Mouse (Mus musculus) cerebellum, adult 2 months (tissue): ENCODE data around the gene Tef.

ENCODE experiments used
- CTCF ChIP-seq: fragments of 200-500 bp; IDR thresholded peaks from 2 replicates; pipeline ENCODE4 v1.5.1; 2011; ENCODE audit warnings: low read depth, mild to moderate bottlenecking, control low read depth, low read length, moderate library complexity, borderline replicate concordance; ENCODE audit not compliant: insufficient read depth
- POLR2A ChIP-seq: fragments of 200-500 bp; IDR thresholded peaks from 2 replicates; pipeline ENCODE4 v1.6.1; 2011; ENCODE audit warnings: low read length, control low read depth, borderline replicate concordance; ENCODE audit not compliant: insufficient read depth

- no peak for TF ChIP-seq CTCF
- no peak for TF ChIP-seq POLR2A
Observed at GRCm38 (mm10) chr15:81849104-81849503, 46.9 kb downstream of the Tef start.
